Mouse (Mus musculus) liver, embryonic 14.5 days (tissue): ENCODE data around the gene Ntrk1. TPM values are rescaled to one million over a fixed set of nuclear protein-coding genes. Genes with fewer than 3 reads are reported as not detected.
A peak's percentile ranks its signal among the peaks of the same experiment; 100 is the strongest.

Experiments
- ATAC-seq: fragments of 200-750 bp; cut with Nextera tagmentation; 2 replicates; pipeline ENCODE4 v1.8.0; 2017; ENCODE audit warnings: moderate number of reproducible peaks, mild to moderate bottlenecking, moderate library complexity; ENCODE audit not compliant: insufficient read depth
- DNase-seq, 3 experiments: peaks; one replicate each; pipeline ENCODE4 v3.0.0-alpha.2; 2012 to 2013; ENCODE audit warnings: low read depth in 3 of 3, low spot score in 3 of 3
- H3K27ac ChIP-seq: fragments of 300-500 bp; sonication (generic); 2 replicates; pipeline ENCODE4 v1.5.1; 2014; ENCODE audit warnings: moderate library complexity, mild to moderate bottlenecking, control low read depth, inconsistent platforms
- H3K27me3 ChIP-seq: fragments of 300-500 bp; sonication (generic); 2 replicates; pipeline ENCODE4 v1.6.1; 2014; ENCODE audit warnings: mild to moderate bottlenecking, low read length, moderate library complexity; ENCODE audit not compliant: control insufficient read depth, insufficient read depth
- H3K36me3 ChIP-seq: fragments of 300-500 bp; sonication (generic); replicated peaks from 2 replicates; pipeline ENCODE4 v1.6.1; 2014; ENCODE audit warnings: low read depth; ENCODE audit not compliant: control insufficient read depth, insufficient read depth
- H3K4me1 ChIP-seq, 2 experiments: fragments of 200-500 bp in 1 of 2; fragments of 300-500 bp in 1 of 2; sonication (generic) in 1 of 2; replicated peaks; 2 replicates each; pipeline ENCODE4 v1.6.1; 2012 to 2014; ENCODE audit warnings: antibody characterized with exemption in 1 of 2, inconsistent platforms in 1 of 2, low read length in 1 of 2; ENCODE audit not compliant: control insufficient read depth in 2 of 2, insufficient read depth in 2 of 2
- H3K4me2 ChIP-seq: fragments of 300-500 bp; sonication (generic); 2 replicates; pipeline ENCODE4 v1.6.1; 2014; ENCODE audit warnings: low read depth, mild to moderate bottlenecking, control low read depth, moderate library complexity
- H3K4me3 ChIP-seq, 2 experiments: fragments of 200-500 bp in 1 of 2; fragments of 300-500 bp in 1 of 2; sonication (generic) in 1 of 2; 2 replicates each; pipeline ENCODE4 v1.5.1; 2012 to 2014; ENCODE audit warnings: low read depth in 2 of 2, low read length in 2 of 2, mild to moderate bottlenecking in 2 of 2, control low read depth in 1 of 2, inconsistent platforms in 1 of 2, moderate library complexity in 1 of 2; ENCODE audit not compliant: insufficient read depth in 1 of 2
- H3K9ac ChIP-seq: fragments of 300-500 bp; sonication (generic); replicated peaks from 2 replicates; pipeline ENCODE4 v1.6.1; 2014; ENCODE audit warnings: mild to moderate bottlenecking, control low read depth, moderate library complexity
- H3K9me3 ChIP-seq: fragments of 300-500 bp; sonication (generic); 2 replicates; pipeline ENCODE4 v1.6.1; 2016; ENCODE audit warnings: low read length, mixed read lengths; ENCODE audit not compliant: control insufficient read depth
- CTCF ChIP-seq: IDR thresholded peaks from 2 replicates; pipeline ENCODE4 v1.5.1; 2016; ENCODE audit warnings: antibody characterized with exemption, low read depth, control low read depth
- EP300 ChIP-seq: IDR thresholded peaks from 2 replicates; pipeline ENCODE4 v1.6.1; 2016; ENCODE audit warnings: antibody characterized with exemption, low read depth
- WGBS: fragments of 180-500 bp; shearing (Covaris S2); extraction: QIAGEN DNeasy Blood & Tissue Kit; methylation state at CpG from one replicate; pipeline ENCODE4 v1.1.7; 2014; ENCODE audit not compliant: insufficient replicate concordance; 5-methylcytosine and 5-hydroxymethylcytosine counted together
- polyA plus RNA-seq, 2 experiments: library from polyadenylated mRNA; depleted of rRNA in 1 of 2; stranded (reverse) in 1 of 2; unstranded in 1 of 2; fragments of >200 nt; fragmentation: Nextera tagmentation in 1 of 2; extraction: Ambion mirVana in 1 of 2; gene quantifications; 2 replicates each; pipeline versions ENCODE4 v1.2.1 to v1.2.3; 2012 to 2014

Ntrk1 gene
- polyA plus RNA-seq, 2 experiments, result 0.04 to 0.08 TPM

DNA sequence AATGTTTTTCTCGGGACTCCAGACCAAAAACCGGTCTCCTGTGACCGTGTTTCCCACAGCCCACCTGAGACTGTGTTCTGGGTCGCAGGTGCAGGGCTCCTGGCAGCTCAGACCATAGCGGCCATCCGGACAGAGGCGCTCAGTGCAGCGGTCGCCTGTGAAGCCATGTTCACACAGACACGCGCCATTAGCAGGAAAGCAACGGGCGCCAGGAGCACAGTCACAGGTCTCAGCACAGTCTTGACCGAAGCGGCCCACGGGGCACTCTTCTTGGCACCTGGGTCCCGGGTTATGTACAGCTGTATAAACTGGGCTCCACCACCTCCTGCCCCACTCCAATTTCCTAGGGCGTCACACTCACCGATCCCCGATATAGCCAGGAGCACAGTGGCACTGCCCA is 38.5 kb downstream of the Ntrk1 start:
- no peaks in the 10 kb centered on the region for H3K27me3 ChIP-seq
- TF ChIP-seq EP300 (no peak), CTCF (no peak)
- ATAC-seq (no peak), DNase-seq (no peak)
- no peak overlapping the region for H3K9ac ChIP-seq
- H3K9me3 ChIP-seq, result no peaks in the 10 kb centered on the region
- H3K4me1 ChIP-seq, result no peaks in the 10 kb centered on the region
- no peak overlapping the region for H3K4me3 ChIP-seq
- no peak overlapping the region for H3K27ac ChIP-seq
- 72% methylated on average over 20 of the region's 20 CpGs for WGBS
- H3K36me3 ChIP-seq, result no peaks in the 10 kb centered on the region
- no peak overlapping the region for H3K4me2 ChIP-seq

GRCm38 (mm10) chr3:87755964-87756363 is 39.0 kb downstream of the Ntrk1 start:
- no peaks in the 10 kb centered on the region for H3K9me3 ChIP-seq
- no peak for DNase-seq
- no peak overlapping the region for H3K4me2 ChIP-seq
- H3K27ac ChIP-seq, result no peak overlapping the region
- TF ChIP-seq CTCF (peak; percentile 93), EP300 (no peak)
- H3K9ac ChIP-seq, result no peak overlapping the region
- ATAC-seq, result peak; percentile 48; the same call in 1 of the 2 replicates
- no peak overlapping the region for H3K4me3 ChIP-seq
- no peaks in the 10 kb centered on the region for H3K36me3 ChIP-seq
- WGBS, result 20% methylated on average over 24 of the region's 24 CpGs
- H3K4me1 ChIP-seq, result no peaks in the 10 kb centered on the region
- H3K27me3 ChIP-seq, result no peaks in the 10 kb centered on the region

DNA sequence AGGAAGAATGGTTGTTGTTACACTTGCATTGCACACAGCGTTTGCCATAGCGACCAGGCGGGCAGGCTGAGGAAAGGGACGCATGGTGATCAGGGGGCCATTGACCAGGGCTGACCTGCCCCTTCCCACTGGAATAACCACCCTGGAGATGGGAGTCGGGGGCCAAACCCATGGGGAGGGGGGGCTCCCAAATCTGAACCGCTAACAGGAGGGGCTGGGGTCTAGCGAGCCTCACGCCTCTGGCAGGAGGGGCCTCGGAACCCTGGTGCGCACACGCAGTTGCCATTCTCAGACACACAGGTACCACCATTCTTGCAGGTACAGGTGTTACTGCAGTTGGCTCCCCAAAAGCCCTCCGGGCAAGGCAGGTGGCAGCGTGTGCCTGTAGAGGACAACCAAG is 41.1 kb downstream of the Ntrk1 start:
- H3K27ac ChIP-seq, result no peak overlapping the region
- WGBS, result 82% methylated on average over 13 of the region's 13 CpGs
- TF ChIP-seq CTCF (no peak), EP300 (no peak)
- H3K4me3 ChIP-seq, result no peak overlapping the region
- H3K27me3 ChIP-seq, result no peaks in the 10 kb centered on the region
- no peaks in the 10 kb centered on the region for H3K4me1 ChIP-seq
- ATAC-seq (no peak), DNase-seq (no peak)
- no peak overlapping the region for H3K4me2 ChIP-seq
- no peak overlapping the region for H3K9ac ChIP-seq
- H3K9me3 ChIP-seq, result no peaks in the 10 kb centered on the region
- H3K36me3 ChIP-seq, result no peaks in the 10 kb centered on the region

GRCm38 (mm10) chr3:87752567-87752966 is 42.4 kb downstream of the Ntrk1 start:
- H3K9me3 ChIP-seq, result no peaks in the 10 kb centered on the region
- no peak overlapping the region for H3K9ac ChIP-seq
- DNase-seq, result no peak
- H3K4me2 ChIP-seq, result no peak overlapping the region
- no peaks in the 10 kb centered on the region for H3K36me3 ChIP-seq
- no peaks in the 10 kb centered on the region for H3K27me3 ChIP-seq
- no peak for ATAC-seq
- H3K4me3 ChIP-seq, result no peak overlapping the region
- H3K27ac ChIP-seq, result no peak overlapping the region
- no peak for TF ChIP-seq EP300
- TF ChIP-seq CTCF, result no peak
- WGBS, result 73% methylated on average over 3 of the region's 3 CpGs
- H3K4me1 ChIP-seq, result no peaks in the 10 kb centered on the region

DNA sequence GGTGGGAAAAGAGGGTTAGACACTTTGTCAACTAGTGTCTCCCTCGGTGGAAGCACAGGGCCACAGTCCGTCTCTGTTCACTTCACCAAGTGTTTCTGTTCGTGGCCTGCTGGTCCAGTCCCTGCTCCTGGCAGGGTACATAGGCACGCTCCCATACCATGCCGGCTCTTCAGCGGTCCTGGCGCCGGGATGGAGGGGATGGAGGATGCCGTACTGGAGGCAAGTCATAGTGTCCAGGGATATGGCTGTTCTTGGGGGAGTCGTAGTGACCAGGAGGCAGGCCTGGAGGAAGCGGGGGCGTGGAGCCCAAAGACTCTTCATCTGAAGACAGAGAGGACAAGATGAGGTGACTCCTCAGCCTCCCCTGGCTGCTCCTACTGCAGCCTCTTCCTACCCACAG is 45.0 kb downstream of the Ntrk1 start:
- Histone ChIP-seq H3K36me3 (no peaks in the 10 kb centered on the region), H3K4me2 (no peak overlapping the region), H3K27ac (no peak overlapping the region), H3K9ac (no peak overlapping the region), H3K4me3 (no peak overlapping the region), H3K4me1 (no peaks in the 10 kb centered on the region), H3K27me3 (no peaks in the 10 kb centered on the region), H3K9me3 (no peaks in the 10 kb centered on the region)
- no peak for ATAC-seq
- no peak for TF ChIP-seq EP300
- TF ChIP-seq CTCF, result no peak
- no peak for DNase-seq
- WGBS, result 76% methylated on average over 12 of the region's 12 CpGs

DNA sequence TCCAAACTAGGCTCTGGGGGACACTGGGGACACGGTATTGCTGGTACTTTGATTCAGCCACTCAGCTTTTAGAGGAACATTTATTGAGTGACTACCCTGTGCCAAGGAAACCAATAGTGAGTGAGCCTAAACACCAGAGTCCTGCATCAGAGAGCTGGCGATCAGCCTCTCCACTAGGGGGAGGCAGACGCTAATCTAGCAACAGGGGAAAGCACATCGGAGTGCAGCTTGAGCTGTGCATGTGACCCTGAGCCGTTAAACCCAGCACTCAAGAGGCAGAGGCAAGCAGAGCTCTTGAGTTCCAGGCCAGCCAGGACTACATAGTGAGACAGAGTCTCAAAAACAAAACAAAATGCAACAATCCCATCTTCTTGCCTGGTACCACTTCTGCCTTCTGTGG is 45.9 kb downstream of the Ntrk1 start:
- DNase-seq (peak in 1 of 3 experiments; percentile 30), ATAC-seq (no peak)
- Histone ChIP-seq H3K9me3 (no peaks in the 10 kb centered on the region), H3K4me3 (no peak overlapping the region), H3K9ac (no peak overlapping the region), H3K27ac (no peak overlapping the region), H3K4me1 (no peaks in the 10 kb centered on the region), H3K4me2 (no peak overlapping the region), H3K27me3 (no peaks in the 10 kb centered on the region), H3K36me3 (no peaks in the 10 kb centered on the region)
- 13% methylated on average over 5 of the region's 5 CpGs for WGBS
- TF ChIP-seq CTCF (peak; percentile 82), EP300 (no peak)
